Mouse (Mus musculus): ENCODE measurements at regions not wholly inside any gene's neighbourhood (a gene's known extent, or its start where the extent isn't known, plus 50 kb on each side); places are given as distances from the start of the nearest gene placed in this dataset.
A peak's percentile ranks its signal among the peaks of the same experiment; 100 is the strongest.

DNA sequence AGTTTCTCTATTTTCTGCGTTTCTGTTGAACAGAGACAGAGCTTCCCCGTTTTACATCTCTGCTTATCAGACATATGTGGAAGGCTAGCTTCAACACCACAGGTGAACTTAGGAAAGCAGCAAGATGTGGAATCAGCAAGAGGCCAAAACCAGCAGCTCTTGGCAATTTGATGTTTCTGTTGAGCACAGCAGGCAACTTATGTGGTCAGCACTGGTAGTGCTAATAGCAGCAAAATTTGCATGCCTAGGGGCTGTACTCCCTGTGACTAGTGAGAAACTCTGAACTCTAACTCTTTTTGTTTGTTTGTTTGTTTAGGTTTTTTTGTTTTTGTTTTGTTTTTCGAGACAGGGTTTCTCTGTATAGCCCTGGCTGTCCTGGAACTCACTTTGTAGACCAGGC is 289.5 kb upstream of the Tet2 start:
- no peak for DNase-seq (ENCODE audit: low spot score in 2 of 2)

DNA sequence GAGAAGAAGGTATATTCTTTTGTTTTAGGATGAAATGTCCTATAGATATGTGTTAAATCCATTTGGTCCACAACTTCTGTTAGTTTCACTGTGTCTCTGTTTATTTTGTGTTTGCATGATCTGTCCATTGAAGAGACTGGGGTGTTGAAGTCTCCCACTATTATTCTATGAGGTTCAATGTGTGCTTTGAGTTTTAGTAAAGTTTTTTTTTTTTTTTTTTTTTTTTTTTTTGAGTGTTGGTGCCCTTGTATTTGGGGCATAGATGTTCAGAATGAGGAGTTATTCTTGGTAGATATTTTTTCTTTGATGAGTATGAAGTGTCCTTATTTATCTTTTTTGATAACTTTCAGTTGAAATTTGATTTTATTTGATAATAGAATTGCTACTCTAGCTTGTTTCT is 301.4 kb upstream of the Tet2 start:
- no peak for DNase-seq (ENCODE audit: low spot score in 2 of 2)

DNA sequence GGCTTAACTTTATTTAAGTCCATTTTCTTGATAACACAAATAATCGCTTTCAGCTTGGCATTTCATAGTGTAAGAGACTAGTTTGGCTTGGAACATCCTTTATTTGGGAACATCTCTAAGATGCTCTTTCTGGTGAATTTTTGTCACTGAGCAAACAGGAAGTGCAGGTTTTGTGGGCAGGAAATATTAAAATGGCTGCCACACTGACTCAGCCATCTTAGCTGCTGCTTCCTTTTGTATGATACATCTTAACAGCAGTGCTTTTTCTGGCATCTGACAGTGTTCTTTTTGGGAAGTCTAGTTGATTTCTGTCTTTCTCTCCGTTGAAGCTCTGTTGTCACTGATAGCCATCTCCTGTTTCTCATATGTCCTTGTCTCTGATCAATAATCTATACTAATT is 329.4 kb upstream of the Tet2 start:
- no peak for DNase-seq (ENCODE audit: low spot score in 2 of 2)

DNA sequence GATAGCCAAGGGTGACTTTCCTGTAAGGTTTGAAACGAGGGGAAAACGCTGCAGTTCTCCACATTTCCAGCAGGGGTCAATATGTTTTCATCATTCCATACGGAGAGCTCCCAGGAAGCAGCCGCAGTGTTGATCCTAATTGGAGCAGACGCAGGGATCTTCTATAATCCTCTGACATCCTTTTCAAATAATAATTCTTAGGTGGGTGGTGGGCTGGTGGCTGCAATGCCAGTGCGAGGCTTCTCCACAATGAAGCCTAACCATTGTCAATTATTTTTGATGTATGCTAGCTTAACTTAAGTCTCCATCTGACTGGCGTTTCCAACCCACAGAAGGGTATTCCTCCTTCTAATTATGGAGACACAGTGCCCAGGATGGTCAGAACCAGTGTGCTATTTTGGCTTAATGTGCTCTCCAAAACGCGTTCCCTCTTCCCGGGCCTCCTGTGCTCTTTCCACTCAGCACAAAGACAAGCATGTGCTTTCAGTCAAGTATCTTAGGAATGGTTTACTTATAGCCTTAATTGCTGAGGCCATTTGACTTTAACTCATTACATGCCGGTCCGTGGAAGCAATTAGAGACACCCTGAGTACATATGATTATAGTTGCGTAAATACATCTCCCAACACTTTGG is 331.6 kb upstream of the Tet2 start:
- peak; percentile 63 to 92 for DNase-seq (ENCODE audit: low spot score in 2 of 2)

DNA sequence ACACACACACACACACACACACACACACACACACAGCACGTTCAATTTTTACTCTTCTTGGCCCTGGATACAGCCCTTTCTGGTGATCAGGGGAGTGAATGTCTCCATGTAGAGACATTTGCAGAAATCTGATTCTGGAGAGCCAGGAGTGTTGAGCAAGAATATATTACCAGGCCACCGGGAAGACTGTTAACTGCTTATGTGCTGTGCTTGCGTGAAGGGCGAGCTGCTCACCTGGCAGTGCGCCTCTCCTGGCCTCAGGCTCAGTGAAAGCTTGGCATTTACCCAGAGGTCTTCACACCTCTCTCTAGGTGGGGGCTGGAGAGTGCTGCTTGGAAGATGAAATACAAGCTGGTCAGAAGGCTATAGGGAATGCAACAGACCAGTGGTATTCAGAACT is 332.4 kb upstream of the Tet2 start:
- no peak for DNase-seq (ENCODE audit: low spot score in 2 of 2)

DNA sequence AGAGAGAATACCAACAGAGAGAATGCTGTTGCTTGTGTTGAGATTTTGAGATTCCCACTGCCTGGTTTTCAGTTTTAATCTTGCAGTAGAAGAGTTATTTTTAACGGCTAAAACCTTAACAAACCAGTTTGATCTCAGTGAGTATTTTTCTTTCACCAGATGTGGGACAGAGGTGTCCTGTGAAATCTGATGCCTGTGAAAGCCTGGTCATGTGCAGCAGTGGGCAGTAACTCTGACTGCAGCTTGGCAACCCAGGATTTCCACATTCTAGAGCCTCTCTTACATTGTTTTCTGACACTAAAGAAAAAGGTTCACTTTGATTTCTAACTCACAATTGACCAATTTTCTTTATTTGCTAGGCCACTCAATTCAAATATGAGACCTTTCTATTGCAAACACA is 335.7 kb upstream of the Tet2 start:
- no peak for DNase-seq (ENCODE audit: low spot score in 2 of 2)

DNA sequence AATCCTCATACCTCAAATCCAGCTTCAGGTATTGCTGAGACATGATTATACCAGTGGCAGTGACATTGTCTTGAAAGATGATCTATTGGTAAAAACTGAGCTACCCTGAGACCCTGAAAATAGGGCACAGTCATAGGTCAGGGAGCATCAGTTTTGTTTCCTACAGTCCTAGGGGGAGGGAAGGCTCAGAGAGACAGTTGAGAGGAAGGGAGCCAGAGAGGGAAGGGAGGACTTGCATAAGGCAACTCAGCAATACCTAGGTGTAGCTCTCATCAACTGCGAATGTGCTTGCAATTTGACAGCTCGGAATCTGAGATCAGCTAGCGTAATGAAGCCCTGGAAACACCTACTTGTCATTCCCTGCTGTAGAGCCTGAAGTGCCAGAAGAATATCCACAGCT is 334.4 kb upstream of the Cxxc4 start:
- no peak for DNase-seq (ENCODE audit: low spot score in 2 of 2)

DNA sequence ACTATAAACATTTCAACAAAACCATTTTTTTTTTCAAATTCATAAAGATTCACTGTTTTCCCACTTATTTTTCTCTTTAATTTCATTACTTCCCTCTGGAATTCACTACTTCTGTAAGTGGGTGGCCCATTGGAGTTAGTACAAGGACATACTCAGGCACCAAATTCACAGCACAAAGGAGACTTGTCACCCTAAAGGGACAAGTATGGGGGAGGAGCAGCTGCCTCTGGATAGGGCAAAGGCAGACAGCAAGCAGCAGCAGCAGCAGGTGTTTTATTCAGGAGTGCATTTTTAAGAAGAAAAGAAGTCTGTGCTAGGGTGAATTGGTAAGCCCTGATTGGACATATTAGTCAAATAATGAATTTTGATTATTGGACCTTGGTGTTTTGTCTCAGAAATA is 314.1 kb upstream of the Cxxc4 start:
- DNase-seq (ENCODE audit: low spot score in 2 of 2) = no peak

DNA sequence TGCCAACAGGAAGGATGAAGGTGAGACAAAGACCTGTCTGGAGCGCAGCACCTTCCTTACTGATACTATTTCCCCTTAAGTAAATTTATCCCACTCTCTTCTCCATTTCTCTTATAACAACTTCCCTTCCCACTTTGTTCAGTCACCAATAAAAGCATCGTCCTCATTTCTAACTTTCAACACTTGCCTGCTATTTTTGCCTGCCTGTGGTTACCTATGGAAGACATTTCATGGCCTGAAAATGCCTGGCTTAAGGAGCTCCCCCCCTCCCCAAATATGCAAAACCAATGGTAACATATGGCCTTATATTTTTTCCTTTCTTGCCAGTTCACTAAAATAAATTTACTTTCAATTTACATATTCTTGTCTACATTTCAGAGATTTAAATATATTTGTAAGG is 271.0 kb upstream of the Cxxc4 start:
- DNase-seq (ENCODE audit: low spot score in 2 of 2) = no peak

DNA sequence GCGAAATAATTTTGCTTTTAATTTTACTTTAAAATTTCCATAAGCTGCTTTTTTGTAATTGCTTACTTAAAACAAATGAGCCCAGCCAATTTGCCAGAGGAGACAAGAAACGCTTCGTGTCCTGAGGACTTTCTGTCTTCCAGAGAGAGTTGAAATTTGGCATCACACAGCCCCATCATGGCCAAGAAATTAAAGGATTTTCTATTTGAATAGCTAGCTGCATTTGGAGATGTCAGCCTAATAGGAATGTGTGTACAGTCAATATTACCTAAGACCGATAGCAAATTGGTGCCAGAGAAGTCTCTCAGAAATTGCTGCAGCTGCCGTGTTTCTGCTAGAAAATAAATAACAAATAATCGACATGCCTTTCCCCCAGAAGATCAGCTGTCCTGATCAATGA is 268.1 kb upstream of the Cxxc4 start:
- DNase-seq (ENCODE audit: low spot score in 2 of 2) = peak in 1 of 2 experiments; percentile 1

DNA sequence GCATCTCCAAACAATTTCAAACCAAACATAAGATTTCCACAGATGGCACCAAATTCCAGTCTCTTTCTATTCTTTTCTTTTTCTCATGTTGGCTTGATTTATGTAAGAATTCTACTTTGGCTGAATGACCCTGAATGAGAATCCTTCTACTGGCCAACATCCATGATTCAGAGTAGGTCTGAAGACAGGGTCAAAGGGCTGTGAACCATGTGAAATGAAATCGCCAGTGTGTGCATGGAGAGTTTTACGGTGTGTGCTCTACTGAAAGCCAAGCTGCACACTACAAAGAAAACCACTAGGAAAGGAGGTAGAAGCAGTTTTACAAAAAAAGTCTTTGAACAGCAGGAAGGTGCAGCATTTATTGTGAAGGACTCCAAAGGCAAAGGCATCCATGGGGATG is 263.5 kb upstream of the Cxxc4 start:
- no peak for DNase-seq (ENCODE audit: low spot score in 2 of 2)

DNA sequence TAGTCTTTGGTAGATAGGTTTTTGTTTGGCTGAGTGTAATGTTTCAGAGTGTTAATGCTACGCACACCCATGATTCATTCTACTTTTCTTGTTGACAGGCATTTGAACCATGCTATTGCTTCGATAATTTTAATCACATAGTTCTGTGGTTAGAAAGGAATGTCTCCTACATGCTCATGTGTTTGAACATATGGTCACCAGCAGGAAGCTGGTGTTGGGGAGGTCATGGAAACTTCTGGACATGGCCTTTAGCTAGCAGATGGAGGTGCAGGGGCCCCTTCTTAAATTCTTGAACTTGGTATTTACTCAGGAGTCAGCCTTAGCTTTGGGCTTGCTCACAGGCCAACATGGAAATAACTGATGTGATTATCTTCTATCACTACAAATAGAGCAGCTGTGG is 248.6 kb upstream of the Cxxc4 start:
- DNase-seq (ENCODE audit: low spot score in 2 of 2) = no peak

DNA sequence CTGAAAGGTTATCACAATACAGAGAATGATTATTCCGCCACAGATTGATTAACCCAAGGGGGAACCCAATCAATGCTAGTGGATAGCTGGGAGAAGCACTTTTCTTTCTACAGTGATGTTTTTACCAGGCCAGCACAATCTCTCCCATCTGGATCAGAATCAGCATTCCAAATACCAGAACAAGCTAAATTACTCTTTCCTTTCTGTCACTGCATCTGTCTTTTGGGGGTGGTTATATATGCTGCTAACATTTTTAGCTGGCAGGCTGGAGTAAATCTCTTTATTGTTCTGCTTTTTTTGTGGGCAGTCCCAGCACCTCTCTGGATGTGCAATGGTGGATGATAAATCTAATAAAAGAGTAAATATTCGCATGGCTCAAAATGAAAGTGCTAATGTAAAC is 242.3 kb upstream of the Cxxc4 start:
- DNase-seq (ENCODE audit: low spot score in 2 of 2) = peak in 1 of 2 experiments; percentile 6

DNA sequence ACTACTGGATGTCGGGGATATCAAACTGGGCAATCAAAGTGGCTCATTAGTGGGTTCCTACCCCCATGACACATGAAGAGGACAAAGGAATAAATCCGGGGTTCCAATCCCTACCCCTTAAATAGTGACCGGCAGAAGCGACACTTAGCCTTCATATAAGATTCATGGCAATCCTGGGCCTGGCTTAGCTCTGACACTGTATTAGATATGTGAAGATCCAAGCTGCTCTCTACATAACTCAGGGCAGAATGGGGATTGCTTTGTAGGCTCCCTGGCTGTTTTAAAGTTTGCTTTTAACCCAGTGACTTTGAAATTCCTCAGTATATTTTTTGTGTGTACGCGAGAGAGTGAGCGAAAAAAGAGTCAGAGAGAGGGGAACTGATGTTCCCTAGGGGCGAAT is 236.3 kb upstream of the Cxxc4 start:
- DNase-seq (ENCODE audit: low spot score in 2 of 2) = no peak

DNA sequence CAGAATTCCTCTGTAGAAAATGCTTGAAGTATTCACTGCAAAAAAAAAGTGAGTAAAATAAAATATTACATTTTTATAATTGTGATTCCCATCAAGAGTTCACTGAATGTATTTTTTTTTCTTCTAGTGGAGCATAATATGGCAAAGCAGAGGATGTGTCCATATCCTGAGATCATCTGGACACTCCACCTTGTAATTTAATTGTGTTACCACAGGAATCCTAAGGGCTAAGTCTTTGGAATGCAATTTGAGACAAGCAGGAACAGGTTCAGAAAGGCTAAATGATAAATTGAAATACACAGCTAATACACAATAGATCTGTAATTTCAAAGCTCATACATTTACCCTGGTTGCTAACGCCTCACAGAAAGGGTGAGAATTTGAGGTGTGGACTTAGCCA is 235.7 kb upstream of the Cxxc4 start:
- no peak for DNase-seq (ENCODE audit: low spot score in 2 of 2)

DNA sequence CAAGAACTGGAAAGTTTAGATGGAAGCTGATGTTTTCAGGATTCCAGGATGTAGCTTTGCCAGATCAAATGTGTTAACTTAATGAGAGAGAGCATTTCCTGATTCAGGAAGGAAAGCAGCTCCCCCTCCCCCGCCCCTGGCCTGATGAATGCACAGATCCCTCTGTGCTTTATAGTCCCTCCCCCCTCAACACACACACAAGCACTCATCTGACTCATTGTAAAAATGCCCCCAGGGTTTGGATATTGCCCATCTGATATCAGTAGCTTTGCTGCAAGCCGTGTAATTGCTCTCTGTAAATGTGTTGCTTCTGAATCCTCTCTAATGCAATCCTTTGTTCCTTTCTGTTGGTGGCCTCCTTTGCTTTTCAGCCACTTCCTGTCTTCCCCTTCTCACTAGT is 221.5 kb upstream of the Cxxc4 start:
- no peak for DNase-seq (ENCODE audit: low spot score in 2 of 2)

DNA sequence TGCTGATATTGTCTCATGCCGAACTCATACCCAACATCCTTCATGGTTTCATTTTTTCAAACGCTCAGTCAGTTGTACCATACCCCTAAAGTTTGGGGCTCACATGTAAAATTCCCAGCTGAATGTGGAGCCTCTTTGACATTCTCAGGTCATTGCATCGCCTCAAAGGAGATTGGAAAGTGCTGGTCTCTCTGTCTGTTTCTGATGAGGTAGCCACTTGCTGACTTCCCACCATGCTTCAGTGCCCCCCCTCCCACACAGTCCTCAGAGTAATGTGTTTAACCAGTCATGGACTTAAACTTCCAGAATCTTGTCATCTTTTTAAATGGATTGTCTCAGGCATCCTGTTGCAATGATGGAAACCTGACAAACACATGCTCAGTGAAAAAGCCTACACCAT is 220.9 kb upstream of the Cxxc4 start:
- DNase-seq (ENCODE audit: low spot score in 2 of 2) = no peak

DNA sequence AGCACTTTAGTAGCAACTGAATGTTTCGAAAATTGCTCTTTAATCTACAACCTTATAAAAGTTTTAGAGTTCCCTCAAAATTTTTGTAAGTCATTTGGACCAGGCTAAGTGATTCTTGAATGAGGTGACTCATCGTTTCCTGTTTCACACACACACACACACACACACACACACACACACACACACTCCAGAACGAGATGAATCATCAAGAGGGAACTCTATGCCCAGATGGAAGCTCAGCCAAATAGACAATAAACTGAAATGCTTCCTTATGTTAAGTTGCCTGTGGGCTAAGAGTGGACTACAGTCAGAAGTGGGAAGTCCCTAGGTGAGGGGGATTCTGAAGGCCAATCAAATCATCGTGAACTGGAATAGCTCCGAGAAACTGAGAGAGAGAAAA is 202.4 kb upstream of the Cxxc4 start:
- DNase-seq (ENCODE audit: low spot score in 2 of 2) = peak; percentile 9 to 32

DNA sequence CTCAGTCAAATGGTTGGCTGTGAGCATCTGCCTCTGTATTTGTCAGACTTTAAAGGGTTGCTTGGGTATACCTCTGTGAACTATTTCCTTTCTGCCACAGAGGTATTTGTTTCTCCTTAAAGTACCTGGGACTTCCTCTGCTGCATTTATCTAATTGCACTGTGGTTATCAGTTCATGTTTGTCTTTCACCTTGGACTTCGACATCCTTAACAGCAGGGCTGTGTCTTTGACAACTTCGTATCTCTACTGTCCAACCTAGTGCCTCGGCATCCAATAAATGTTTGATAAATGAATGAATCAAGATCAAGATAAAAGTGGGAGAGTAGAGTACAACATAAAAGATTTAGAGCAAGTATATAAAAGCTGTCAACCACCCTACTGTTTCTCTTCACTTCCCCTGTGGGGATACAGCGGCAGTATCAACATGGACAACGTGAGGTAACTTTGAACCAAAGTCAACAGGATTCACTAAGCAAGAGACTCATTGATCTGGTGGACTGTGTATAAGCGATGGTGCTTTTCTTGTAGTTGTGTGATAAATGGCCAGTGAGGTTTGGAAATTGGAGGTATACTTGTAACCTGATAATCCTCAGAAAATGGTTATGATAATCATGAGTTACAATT is 199.9 kb upstream of the Cxxc4 start:
- no peak for DNase-seq (ENCODE audit: low spot score in 2 of 2)

DNA sequence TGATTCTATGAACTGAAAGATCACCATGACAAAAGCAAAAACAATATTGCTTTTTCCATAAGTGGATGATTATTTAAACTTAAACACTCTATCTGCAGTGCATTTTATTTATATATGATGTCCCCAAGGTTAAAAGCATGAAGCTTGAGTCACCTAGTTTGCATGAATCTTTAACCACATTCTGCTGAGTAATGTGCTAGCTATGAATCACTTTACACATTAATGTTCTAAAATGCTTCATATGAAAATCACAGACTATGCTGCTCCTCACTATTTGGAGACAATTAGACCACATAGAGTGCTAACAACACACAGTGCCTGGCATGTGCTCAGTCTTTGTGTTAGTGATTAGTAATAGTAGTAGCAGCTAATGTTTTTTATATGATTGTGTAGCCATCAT is 185.6 kb upstream of the Cxxc4 start:
- DNase-seq (ENCODE audit: low spot score in 2 of 2) = no peak

DNA sequence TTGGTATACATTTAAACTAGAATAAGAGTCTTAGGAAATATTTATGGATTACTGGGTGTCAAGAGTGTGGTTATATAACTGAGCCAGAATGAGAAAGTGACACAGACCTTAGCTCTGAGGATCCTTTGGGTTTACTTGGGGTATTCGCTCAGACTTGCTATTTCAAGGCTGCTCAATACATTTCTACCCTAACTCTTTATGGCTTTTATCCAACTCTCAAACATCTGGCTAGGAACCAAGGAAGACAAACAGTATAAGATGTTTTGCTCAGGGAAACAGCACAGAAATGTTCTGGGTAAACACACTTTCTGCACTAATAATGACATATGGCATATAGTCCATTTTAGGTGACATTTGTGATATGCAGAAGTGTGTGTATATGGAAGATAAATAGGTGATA is 153.8 kb upstream of the Cxxc4 start:
- no peak for DNase-seq (ENCODE audit: low spot score in 2 of 2)

DNA sequence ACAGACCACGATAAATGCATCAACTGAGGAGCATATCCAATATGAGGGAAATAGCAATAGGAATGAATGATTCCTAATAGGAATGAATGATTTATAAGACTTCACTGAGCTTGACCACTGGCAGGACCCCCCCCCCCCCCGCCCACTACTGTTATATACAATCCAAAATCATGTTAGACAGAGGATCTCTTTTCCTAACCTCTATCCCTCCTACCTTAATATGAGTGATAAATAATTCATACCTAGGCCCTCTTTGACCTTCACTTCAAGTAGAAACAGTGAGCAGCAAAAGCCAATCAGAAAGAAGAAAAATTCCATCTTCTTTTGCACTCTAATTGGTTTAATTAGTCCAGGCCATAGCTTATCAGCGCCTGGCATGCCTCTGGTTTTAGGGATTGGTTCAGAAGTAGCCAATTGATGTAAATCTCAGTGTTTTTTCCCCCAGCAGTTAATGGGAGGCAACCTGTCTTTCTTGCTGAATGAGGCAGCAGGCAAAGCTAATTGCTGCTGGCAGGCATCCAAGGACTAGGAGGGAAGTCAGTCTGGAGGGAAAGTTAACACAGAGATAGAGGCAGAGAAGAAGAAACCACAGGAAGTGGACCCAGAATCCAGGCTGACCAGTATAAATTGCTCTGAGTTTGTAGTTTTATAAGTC is 136.7 kb upstream of the Cxxc4 start:
- DNase-seq (ENCODE audit: low spot score in 2 of 2) = peak; percentile 7 to 27

DNA sequence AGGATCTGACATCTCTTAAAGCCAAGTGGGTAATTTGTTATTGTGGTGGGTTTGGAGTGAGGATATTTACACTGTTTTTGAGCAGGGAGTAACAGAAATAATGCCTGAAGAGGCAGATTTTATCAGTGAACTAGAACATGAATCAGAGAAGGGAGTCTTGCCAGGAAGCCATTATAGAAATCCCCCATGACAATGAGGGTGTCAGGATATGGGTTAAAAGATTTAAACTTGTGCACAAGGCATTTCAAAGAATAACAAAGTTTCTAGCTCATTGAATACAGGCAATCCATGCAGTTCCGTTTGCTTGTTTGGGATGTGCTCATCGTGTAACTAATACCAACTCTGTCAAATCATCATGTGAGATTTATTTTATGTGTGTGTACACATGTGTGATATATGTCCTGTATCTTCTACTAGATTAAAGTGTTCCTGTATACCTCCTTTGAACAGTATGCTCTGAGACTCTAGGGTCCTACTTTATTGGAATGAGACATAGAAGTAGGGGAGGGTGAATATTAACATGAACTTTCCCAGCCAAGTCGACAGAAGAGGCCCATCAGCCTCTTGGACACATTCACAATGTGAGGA is 134.0 kb upstream of the Cxxc4 start:
- DNase-seq (ENCODE audit: low spot score in 2 of 2) = no peak
